Comparison of ENCODE assay signal across 11 mouse cellular contexts in genomic region chr6:83013444-83013843, GRCm38 (mm10). TPM values are rescaled to one million over a fixed set of nuclear protein-coding genes. Genes with fewer than 3 reads are reported as not detected.
DNase-seq lines count a peak whose midpoint lies in the region; ATAC-seq lines count a peak whose summit lies in the region.
"Had no signal": no experiment of that assay in that cellular context is flagged by ENCODE, and none has a peak within 500 bp of the region (broad histone marks: within the 10 kb centered on the region; RNA-seq: fewer than 3 reads in every experiment).

No protein-coding gene starts in this region.

- 74% methylated on average over 5 of the region's 5 CpGs for WGBS in neural tube, embryonic 12.5 days
- 81% methylated on average over 5 of the region's 5 CpGs for WGBS in forebrain, embryonic 10.5 days

- no peaks in the 10 kb centered on the region for H3K36me3 ChIP-seq in neural tube, embryonic 12.5 days
- H3K36me3 ChIP-seq in forebrain, embryonic 10.5 days (replicated peaks): no peaks in the 10 kb centered on the region

- no peak overlapping the region for H3K27ac ChIP-seq in neural tube, embryonic 12.5 days
- H3K27ac ChIP-seq in forebrain, embryonic 10.5 days: no peak overlapping the region
- H3K27ac ChIP-seq: forebrain, embryonic 13.5 days had no signal

- H3K27me3 ChIP-seq in neural tube, embryonic 12.5 days (replicated peaks): no peaks in the 10 kb centered on the region
- H3K27me3 ChIP-seq in forebrain, embryonic 10.5 days (ENCODE audit: poor library complexity, severe bottlenecking): no peaks in the 10 kb centered on the region; the same call in 1 of the 2 replicates
- H3K27me3 ChIP-seq: forebrain, embryonic 13.5 days had no signal

- H3K9ac ChIP-seq in neural tube, embryonic 12.5 days: peak overlapping the region; percentile 6; the same call in 1 of the 2 replicates
- H3K9ac ChIP-seq: forebrain, embryonic 13.5 days had no signal

- no peaks in the 10 kb centered on the region for H3K9me3 ChIP-seq in neural tube, embryonic 12.5 days
- no peaks in the 10 kb centered on the region for H3K9me3 ChIP-seq in forebrain, embryonic 10.5 days
- H3K9me3 ChIP-seq: forebrain, embryonic 13.5 days had no signal

- H3K4me3 ChIP-seq in neural tube, embryonic 12.5 days: no peak overlapping the region
- H3K4me3 ChIP-seq in forebrain, embryonic 10.5 days: no peak overlapping the region
- H3K4me3 ChIP-seq: forebrain, embryonic 13.5 days had no signal

- H3K4me1 ChIP-seq in neural tube, embryonic 12.5 days: no peaks in the 10 kb centered on the region
- H3K4me1 ChIP-seq in forebrain, embryonic 10.5 days: peaks cover 12% of the 10 kb centered on the region
- H3K4me1 ChIP-seq: forebrain, embryonic 13.5 days had no signal

- no peak for DNase-seq in neural tube, embryonic 10.5 days (ENCODE audit: extremely low spot score, low spot score)
- peak; percentile 83 for DNase-seq in Muller cell, postnatal 12 days (ENCODE audit: inconsistent ontology term)
- DNase-seq in retina, embryonic 14.5 days (ENCODE audit: low spot score): peak; percentile 48
- DNase-seq in layer of hippocampus, adult 8-10 months (ENCODE audit: low spot score in 2 of 2): no peak
- DNase-seq in forebrain, embryonic 10.5 days (ENCODE audit: extremely low spot score, low spot score): no peak
- DNase-seq: cerebellum, adult 9-11 months; lung, postnatal 14 days had no signal

- no peak overlapping the region for H3K4me2 ChIP-seq in neural tube, embryonic 12.5 days (replicated peaks)
- H3K4me2 ChIP-seq: forebrain, embryonic 13.5 days had no signal

- no peak for ATAC-seq in neural tube, embryonic 12.5 days (ENCODE audit: low FRiP score, low read depth)
- ATAC-seq in inflammation-experienced regulatory T-cells, adult 6 months: peak; percentile 89
- no peak for ATAC-seq in cerebellum, adult (ENCODE audit: insufficient number of reproducible peaks, low FRiP score, low TSS enrichment)
- ATAC-seq: forebrain, embryonic 13.5 days had no signal

RNA-seq across cellular contexts. Expression of gene Dok1, which starts 19.8 kb away (rescaled TPM):
- 5.8 and 6.5 TPM in 2 replicates for polyA plus RNA-seq in neural tube, embryonic 12.5 days (2016; fragmentation: Nextera tagmentation; extraction: Ambion mirVana)
- polyA plus RNA-seq in inflammation-experienced regulatory T-cells, adult 6 months (2017; shearing (Covaris generic)): 10 to 100 TPM; 23.6 to 36.1 (median 30.4) TPM
- total RNA-seq in layer of hippocampus, adult 8-10 months (2022): 1 to 10 TPM; 3.3 to 7.4 (median 5.0) TPM
- 10.4 and 10.9 TPM in 2 replicates for polyA plus RNA-seq in forebrain, embryonic 10.5 days (2016; fragmentation: Nextera tagmentation; extraction: Ambion mirVana)

RNA-seq across cellular contexts. Expression of gene Loxl3, which starts 20.5 kb away (rescaled TPM):
- polyA plus RNA-seq in neural tube, embryonic 12.5 days (2016; fragmentation: Nextera tagmentation; extraction: Ambion mirVana): 9.1 and 9.4 TPM in 2 replicates
- not detected for polyA plus RNA-seq in inflammation-experienced regulatory T-cells, adult 6 months (2017; shearing (Covaris generic))
- total RNA-seq in layer of hippocampus, adult 8-10 months (2022): 1 to 10 TPM; 2.5 to 4.7 (median 3.2) TPM
- 7.2 and 9.4 TPM in 2 replicates for polyA plus RNA-seq in forebrain, embryonic 10.5 days (2016; fragmentation: Nextera tagmentation; extraction: Ambion mirVana)

RNA-seq across cellular contexts. Expression of gene Aup1, which starts 40.9 kb away (rescaled TPM):
- 158 and 167 TPM in 2 replicates for polyA plus RNA-seq in neural tube, embryonic 12.5 days (2016; fragmentation: Nextera tagmentation; extraction: Ambion mirVana)
- polyA plus RNA-seq in inflammation-experienced regulatory T-cells, adult 6 months (2017; shearing (Covaris generic)): 100 to 1,000 TPM; 423 to 474 (median 448) TPM
- total RNA-seq in layer of hippocampus, adult 8-10 months (2022): 100 to 1,000 TPM; 123 to 153 (median 136) TPM
- polyA plus RNA-seq in forebrain, embryonic 10.5 days (2016; fragmentation: Nextera tagmentation; extraction: Ambion mirVana): 164 and 169 TPM in 2 replicates

RNA-seq across cellular contexts. Expression of gene Htra2, which starts 41.6 kb away (rescaled TPM):
- polyA plus RNA-seq in neural tube, embryonic 12.5 days (2016; fragmentation: Nextera tagmentation; extraction: Ambion mirVana): 68.0 and 70.6 TPM in 2 replicates
- polyA plus RNA-seq in inflammation-experienced regulatory T-cells, adult 6 months (2017; shearing (Covaris generic)): 10 to 100 TPM; 23.5 to 29.2 (median 28.4) TPM
- 10 to 100 TPM; 50.0 to 60.6 (median 51.8) TPM for total RNA-seq in layer of hippocampus, adult 8-10 months (2022)
- polyA plus RNA-seq in forebrain, embryonic 10.5 days (2016; fragmentation: Nextera tagmentation; extraction: Ambion mirVana): 78.1 and 92.0 TPM in 2 replicates

RNA-seq across cellular contexts. Expression of gene Dqx1, which starts 44.2 kb away (rescaled TPM):
- 1.8 and 2.1 TPM in 2 replicates for polyA plus RNA-seq in neural tube, embryonic 12.5 days (2016; fragmentation: Nextera tagmentation; extraction: Ambion mirVana)
- 1 to 10 TPM; 2.1 to 2.7 (median 2.7) TPM for polyA plus RNA-seq in inflammation-experienced regulatory T-cells, adult 6 months (2017; shearing (Covaris generic))
- 1 to 10 TPM in 3 of 4 experiments, under 1 TPM in 1; 0.41 to 2.1 (median 1.5) TPM for total RNA-seq in layer of hippocampus, adult 8-10 months (2022)
- 1.7 TPM in 2 replicates for polyA plus RNA-seq in forebrain, embryonic 10.5 days (2016; fragmentation: Nextera tagmentation; extraction: Ambion mirVana)

Comparison
In these comparisons a context has a peak if more than half of its experiments do, and no peak if none do; other contexts are left out.
1. DNase-seq: peak in Muller cell, postnatal 12 days (single experiment) and retina, embryonic 14.5 days (single experiment); none in neural tube, embryonic 10.5 days (single experiment), layer of hippocampus, adult 8-10 months (0 of 2) and forebrain, embryonic 10.5 days (single experiment).